ENCODE assay signal across 25 mouse cellular contexts in genomic region chr4:144868584-144868983, GRCm38 (mm10).
"Had no signal": no experiment of that assay in that cellular context is flagged by ENCODE, and none has a peak within 500 bp of the region (broad histone marks: within the 10 kb centered on the region; RNA-seq: fewer than 3 reads in every experiment).

No protein-coding gene starts in this region.

- ATAC-seq: forebrain, embryonic 13.5 days; forebrain, embryonic 14.5 days; forebrain, embryonic 16.5 days had no signal

- H3K4me1 ChIP-seq: embryonic facial prominence, embryonic 10.5 days; embryonic facial prominence, embryonic 12.5 days; embryonic facial prominence, embryonic 13.5 days; embryonic facial prominence, embryonic 15.5 days; forebrain, embryonic 10.5 days; forebrain, embryonic 12.5 days; forebrain, embryonic 13.5 days; forebrain, embryonic 15.5 days had no signal

- H3K4me3 ChIP-seq: embryonic facial prominence, embryonic 10.5 days; embryonic facial prominence, embryonic 12.5 days; embryonic facial prominence, embryonic 13.5 days; embryonic facial prominence, embryonic 15.5 days; erythroblast, embryonic 14.5 days; forebrain, embryonic 10.5 days; forebrain, embryonic 12.5 days; forebrain, embryonic 13.5 days; forebrain, embryonic 15.5 days; gastrocnemius, adult 2 months; heart, adult 2 months had no signal

- DNase-seq: cerebellum, adult 9-10 months; cerebellum, adult 9-11 months; cerebellum, postnatal 25 days; cerebellum, postnatal 36 days; embryo, embryonic 11 days; forebrain, postnatal 0 days; gastrocnemius, adult 2 months; gastrocnemius, postnatal 10 days; gastrocnemius, postnatal 14 days; gastrocnemius, postnatal 25 days; gastrocnemius, postnatal 36 days; heart, adult 11 months; heart, adult 18-20 months; heart, adult 2 months had no signal

- H3K27ac ChIP-seq: embryonic facial prominence, embryonic 10.5 days; embryonic facial prominence, embryonic 12.5 days; embryonic facial prominence, embryonic 13.5 days; embryonic facial prominence, embryonic 15.5 days; forebrain, embryonic 10.5 days; forebrain, embryonic 12.5 days; forebrain, embryonic 13.5 days; forebrain, embryonic 15.5 days; gastrocnemius, adult 2 months; heart, adult 2 months had no signal

- H3K27me3 ChIP-seq: embryonic facial prominence, embryonic 15.5 days; forebrain, embryonic 12.5 days; forebrain, embryonic 13.5 days; forebrain, embryonic 15.5 days had no signal

- H3K9ac ChIP-seq: embryonic facial prominence, embryonic 12.5 days; embryonic facial prominence, embryonic 13.5 days; embryonic facial prominence, embryonic 15.5 days; forebrain, embryonic 12.5 days; forebrain, embryonic 13.5 days; forebrain, embryonic 15.5 days; forebrain, postnatal 0 days had no signal

- H3K4me2 ChIP-seq: embryonic facial prominence, embryonic 12.5 days; embryonic facial prominence, embryonic 13.5 days; embryonic facial prominence, embryonic 15.5 days; forebrain, embryonic 12.5 days; forebrain, embryonic 13.5 days; forebrain, embryonic 15.5 days had no signal

- H3K9me3 ChIP-seq: embryonic facial prominence, embryonic 10.5 days; embryonic facial prominence, embryonic 12.5 days; embryonic facial prominence, embryonic 13.5 days; embryonic facial prominence, embryonic 15.5 days; forebrain, embryonic 10.5 days; forebrain, embryonic 12.5 days; forebrain, embryonic 13.5 days; forebrain, embryonic 15.5 days had no signal

- H3K36me3 ChIP-seq: embryonic facial prominence, embryonic 10.5 days; embryonic facial prominence, embryonic 12.5 days; embryonic facial prominence, embryonic 13.5 days; embryonic facial prominence, embryonic 15.5 days; forebrain, embryonic 10.5 days; forebrain, embryonic 12.5 days; forebrain, embryonic 15.5 days had no signal
